Mouse (Mus musculus) liver, embryonic 14.5 days (tissue): ENCODE results near the gene Pgrmc1. TPM values are rescaled to one million over a fixed set of nuclear protein-coding genes. Genes with fewer than 3 reads are reported as not detected.

Experiments used
- ATAC-seq: fragments of 200-750 bp; cut with Nextera tagmentation; 2 replicates; pipeline ENCODE4 v1.8.0; 2017; ENCODE audit warnings: moderate number of reproducible peaks, mild to moderate bottlenecking, moderate library complexity; ENCODE audit not compliant: insufficient read depth
- DNase-seq, 3 experiments: peaks; one replicate each; pipeline ENCODE4 v3.0.0-alpha.2; 2012 to 2013; ENCODE audit warnings: low read depth in 3 of 3, low spot score in 3 of 3
- H3K27ac ChIP-seq: fragments of 300-500 bp; sonication (generic); 2 replicates; pipeline ENCODE4 v1.5.1; 2014; ENCODE audit warnings: moderate library complexity, mild to moderate bottlenecking, control low read depth, inconsistent platforms
- H3K27me3 ChIP-seq: fragments of 300-500 bp; sonication (generic); 2 replicates; pipeline ENCODE4 v1.6.1; 2014; ENCODE audit warnings: mild to moderate bottlenecking, low read length, moderate library complexity; ENCODE audit not compliant: control insufficient read depth, insufficient read depth
- H3K36me3 ChIP-seq: fragments of 300-500 bp; sonication (generic); replicated peaks from 2 replicates; pipeline ENCODE4 v1.6.1; 2014; ENCODE audit warnings: low read depth; ENCODE audit not compliant: control insufficient read depth, insufficient read depth
- H3K4me1 ChIP-seq, 2 experiments: fragments of 200-500 bp in 1 of 2; fragments of 300-500 bp in 1 of 2; sonication (generic) in 1 of 2; replicated peaks; 2 replicates each; pipeline ENCODE4 v1.6.1; 2012 to 2014; ENCODE audit warnings: antibody characterized with exemption in 1 of 2, inconsistent platforms in 1 of 2, low read length in 1 of 2; ENCODE audit not compliant: control insufficient read depth in 2 of 2, insufficient read depth in 2 of 2
- H3K4me2 ChIP-seq: fragments of 300-500 bp; sonication (generic); 2 replicates; pipeline ENCODE4 v1.6.1; 2014; ENCODE audit warnings: low read depth, mild to moderate bottlenecking, control low read depth, moderate library complexity
- H3K4me3 ChIP-seq, 2 experiments: fragments of 200-500 bp in 1 of 2; fragments of 300-500 bp in 1 of 2; sonication (generic) in 1 of 2; 2 replicates each; pipeline ENCODE4 v1.5.1; 2012 to 2014; ENCODE audit warnings: low read depth in 2 of 2, low read length in 2 of 2, mild to moderate bottlenecking in 2 of 2, control low read depth in 1 of 2, inconsistent platforms in 1 of 2, moderate library complexity in 1 of 2; ENCODE audit not compliant: insufficient read depth in 1 of 2
- H3K9ac ChIP-seq: fragments of 300-500 bp; sonication (generic); replicated peaks from 2 replicates; pipeline ENCODE4 v1.6.1; 2014; ENCODE audit warnings: mild to moderate bottlenecking, control low read depth, moderate library complexity
- H3K9me3 ChIP-seq: fragments of 300-500 bp; sonication (generic); 2 replicates; pipeline ENCODE4 v1.6.1; 2016; ENCODE audit warnings: low read length, mixed read lengths; ENCODE audit not compliant: control insufficient read depth
- CTCF ChIP-seq: IDR thresholded peaks from 2 replicates; pipeline ENCODE4 v1.5.1; 2016; ENCODE audit warnings: antibody characterized with exemption, low read depth, control low read depth
- EP300 ChIP-seq: IDR thresholded peaks from 2 replicates; pipeline ENCODE4 v1.6.1; 2016; ENCODE audit warnings: antibody characterized with exemption, low read depth
- WGBS: fragments of 180-500 bp; shearing (Covaris S2); extraction: QIAGEN DNeasy Blood & Tissue Kit; methylation state at CpG from one replicate; pipeline ENCODE4 v1.1.7; 2014; ENCODE audit not compliant: insufficient replicate concordance; 5-methylcytosine and 5-hydroxymethylcytosine counted together
- polyA plus RNA-seq, 2 experiments: library from polyadenylated mRNA; depleted of rRNA in 1 of 2; stranded (reverse) in 1 of 2; unstranded in 1 of 2; fragments of >200 nt; fragmentation: Nextera tagmentation in 1 of 2; extraction: Ambion mirVana in 1 of 2; gene quantifications; 2 replicates each; pipeline versions ENCODE4 v1.2.1 to v1.2.3; 2012 to 2014

The Pgrmc1 gene
- polyA plus RNA-seq, 2 experiments = 48.6 to 102 TPM

DNA sequence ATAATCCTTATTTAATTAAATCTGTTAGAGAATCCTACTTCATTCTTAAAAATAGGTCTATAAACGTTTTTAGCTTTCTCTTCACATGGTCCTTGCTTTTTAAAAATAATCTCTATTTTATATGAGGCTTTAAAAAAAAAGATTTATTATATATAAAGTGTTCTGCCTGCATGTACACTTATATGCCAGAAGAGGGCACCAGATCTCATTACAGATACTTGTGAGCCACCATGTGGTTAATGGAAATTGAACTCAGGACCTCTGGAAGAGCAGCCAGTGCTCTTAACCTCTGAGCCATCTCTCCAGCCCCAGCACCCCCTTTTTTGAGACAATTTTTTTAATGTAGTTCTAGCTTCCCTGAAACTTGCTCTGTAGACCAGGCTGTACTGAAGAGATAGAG is 32.8 kb downstream of the Pgrmc1 start:
- Histone ChIP-seq H3K4me3 (no peak overlapping the region), H3K9me3 (no peaks in the 10 kb centered on the region), H3K4me1 (no peaks in the 10 kb centered on the region), H3K27ac (no peak overlapping the region), H3K27me3 (no peaks in the 10 kb centered on the region), H3K36me3 (no peaks in the 10 kb centered on the region), H3K4me2 (no peak overlapping the region), H3K9ac (no peak overlapping the region)
- ATAC-seq = no peak
- 0% methylated on average over 1 of the region's 1 CpGs for WGBS
- TF ChIP-seq EP300 = no peak
- peak; percentile 40; the same call in 1 of the 2 replicates for TF ChIP-seq CTCF
- DNase-seq = no peak

GRCm38 (mm10) chrX:36640046-36640445 is 42.0 kb downstream of the Pgrmc1 start:
- H3K36me3 ChIP-seq = no peaks in the 10 kb centered on the region
- TF ChIP-seq CTCF (no peak), EP300 (no peak)
- 58% methylated on average over 6 of the region's 6 CpGs for WGBS

DNA sequence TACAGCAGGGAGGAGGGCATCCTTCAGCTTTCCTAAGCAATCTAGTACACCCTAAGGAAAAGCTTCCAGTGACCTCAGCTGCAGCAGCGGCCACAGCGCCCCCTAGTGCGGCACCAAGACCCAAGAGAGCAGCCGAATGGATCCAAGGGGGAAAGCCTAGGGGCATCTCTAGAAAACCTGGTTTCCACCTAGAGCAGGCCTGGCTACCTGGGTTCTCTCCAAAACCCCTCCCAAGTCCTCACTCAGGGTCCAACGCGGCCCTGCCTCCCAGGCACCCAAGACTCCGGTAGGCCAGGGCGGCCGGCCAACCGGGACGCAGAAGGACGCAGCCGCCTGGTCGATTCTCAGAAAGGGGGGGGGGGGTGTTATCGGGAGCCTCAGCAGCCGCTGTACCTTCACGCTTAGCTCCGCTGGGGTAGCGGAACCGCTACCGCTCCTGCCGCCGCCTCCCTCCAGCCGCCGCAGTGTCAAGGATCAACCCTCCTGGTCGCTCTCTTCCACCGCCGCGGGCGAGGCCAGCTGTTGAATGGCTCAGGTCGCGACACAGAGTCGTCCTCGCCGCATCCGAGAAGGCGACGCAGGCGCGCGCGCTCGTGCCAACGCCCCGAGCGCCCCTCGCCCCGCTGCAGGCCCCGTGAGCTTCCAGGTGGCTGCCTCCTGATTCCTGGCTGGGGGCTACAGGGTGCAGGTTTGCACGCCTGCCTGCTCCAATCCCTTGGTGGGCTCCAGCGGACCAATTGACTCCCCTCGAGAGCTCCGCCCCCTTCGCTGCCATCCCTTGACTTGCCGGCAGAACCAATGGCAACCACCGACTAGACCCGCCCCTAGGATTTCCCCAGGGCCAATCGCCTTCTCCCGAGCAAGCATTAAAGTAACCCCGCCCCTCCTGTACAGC is 46.9 kb downstream of the Pgrmc1 start, which contains the start of gene Akap17b:
Gene Akap17b, minus strand, starts transcription at position 739 of the 895 bp plus-strand sequence.
- DNase-seq (peak; percentile 69 to 71 (median 70)), ATAC-seq (peak; percentile 93)
- Histone ChIP-seq H3K9ac (peak within 1 kb of the TSS; percentile 54), H3K27me3 (no peaks in the 10 kb centered on the region), H3K9me3 (no peaks in the 10 kb centered on the region), H3K4me1 (no peaks in the 10 kb centered on the region), H3K4me2 (peak within 1 kb of the TSS; percentile 62), H3K36me3 (no peaks in the 10 kb centered on the region), H3K4me3 (peak within 1 kb of the TSS; percentile 55 to 62), H3K27ac (no peak within 1 kb of the TSS)
- WGBS = 12% methylated on average over 50 of the region's 60 CpGs
- TF ChIP-seq EP300 (no peak), CTCF (peak; percentile 79)

More at GRCm38 (mm10) chrX:36640046-36640445, 42.0 kb downstream of the Pgrmc1 start:
- no peak for DNase-seq
- H3K4me1 ChIP-seq = no peaks in the 10 kb centered on the region
- H3K27ac ChIP-seq = no peak overlapping the region
- no peak overlapping the region for H3K4me2 ChIP-seq
- H3K9me3 ChIP-seq = no peaks in the 10 kb centered on the region
- no peak for ATAC-seq
- H3K9ac ChIP-seq = no peak overlapping the region
- no peaks in the 10 kb centered on the region for H3K27me3 ChIP-seq
- no peak overlapping the region for H3K4me3 ChIP-seq

Other genes starting within 250 kb of the Pgrmc1 start
- gene Gm6268, start 196.9 kb upstream of the Pgrmc1 start, polyA plus RNA-seq (2012; rRNA removed) = not detected in 2 replicates
- not detected in 2 replicates for gene Gm6268, start 196.9 kb upstream of the Pgrmc1 start, polyA plus RNA-seq (2014; fragmentation: Nextera tagmentation; extraction: Ambion mirVana)
- not detected in 2 replicates for gene Gm14569, start 106.4 kb upstream of the Pgrmc1 start, polyA plus RNA-seq (2012; rRNA removed)
- not detected in 2 replicates for gene Gm14569, start 106.4 kb upstream of the Pgrmc1 start, polyA plus RNA-seq (2014; fragmentation: Nextera tagmentation; extraction: Ambion mirVana)
- 0.37 and 0.54 TPM in 2 replicates for gene Akap17b, start 47.2 kb downstream of the Pgrmc1 start, polyA plus RNA-seq (2012; rRNA removed)
- gene Akap17b, start 47.2 kb downstream of the Pgrmc1 start, polyA plus RNA-seq (2014; fragmentation: Nextera tagmentation; extraction: Ambion mirVana) = 0.56 and 0.63 TPM in 2 replicates
- 0.49 and 0.76 TPM in 2 replicates for gene Slc25a43, start 145.5 kb downstream of the Pgrmc1 start, polyA plus RNA-seq (2012; rRNA removed)
- gene Slc25a43, start 145.5 kb downstream of the Pgrmc1 start, polyA plus RNA-seq (2014; fragmentation: Nextera tagmentation; extraction: Ambion mirVana) = 0.66 and 0.81 TPM in 2 replicates
- gene Slc25a5, start 197.4 kb downstream of the Pgrmc1 start, polyA plus RNA-seq (2012; rRNA removed) = 291 and 352 TPM in 2 replicates
- gene Slc25a5, start 197.4 kb downstream of the Pgrmc1 start, polyA plus RNA-seq (2014; fragmentation: Nextera tagmentation; extraction: Ambion mirVana) = 514 and 522 TPM in 2 replicates